Mouse (Mus musculus): Measurements from ENCODE around the gene Paqr8. TPM values are rescaled to one million over a fixed set of nuclear protein-coding genes. Genes with fewer than 3 reads are reported as not detected.

The Paqr8 gene
- total and polyA plus RNA-seq, 3 experiments = 0.46 to 1.8 TPM; not detected in 1

- Histone ChIP-seq H3K27me3 (ENCODE audit: control insufficient read depth in 1 of 2, insufficient read depth in 2 of 2, low read length in 2 of 2) (no peaks in the 10 kb centered on the region; a peak in 2 of 4 replicates), H3K27ac (ENCODE audit: control insufficient read depth, low read depth, low read length) (no peak overlapping the region), H3K79me2 (ENCODE audit: control insufficient read depth, insufficient read depth, low read length, poor library complexity) (no peaks in the 10 kb centered on the region), H3K36me3 (ENCODE audit: control insufficient read depth in 1 of 2, insufficient read depth in 2 of 2, low read length in 2 of 2) (no peaks in the 10 kb centered on the region), H3K4me3 (ENCODE audit: control insufficient read depth in 1 of 2, insufficient read depth in 1 of 2, low read depth in 2 of 2, low read length in 2 of 2) (no peak overlapping the region), H3K9ac (ENCODE audit: control insufficient read depth, low read depth, low read length, poor library complexity, severe bottlenecking) (no peak overlapping the region), H3K4me1 (ENCODE audit: control insufficient read depth in 1 of 2, insufficient read depth in 2 of 2, low read length in 2 of 2) (no peaks in the 10 kb centered on the region), H3K9me3 (replicated peaks; ENCODE audit: insufficient read depth, low read length) (no peaks in the 10 kb centered on the region)
- no peak for DNase-seq (ENCODE audit: low read depth, low spot score)
- TF ChIP-seq NRF1 (IDR thresholded peaks at IDR 0.05; ENCODE audit: insufficient read depth, low read depth, low read length, poor library complexity, severe bottlenecking) (no peak), POLR2AphosphoS2 (IDR thresholded peaks at IDR 0.05; ENCODE audit: low read length) (no peak)
These were observed 83.0 kb downstream of the Paqr8 start for GRCm38 (mm10) chr1:20973389-20973788.

- H3K9me3 ChIP-seq (replicated peaks; ENCODE audit: insufficient read depth, low read length) = no peaks in the 10 kb centered on the region
These were observed 84.1 kb downstream of the Paqr8 start for GRCm38 (mm10) chr1:20974341-20975135.

GRCm38 (mm10) chr1:20980553-20980952 is 90.1 kb downstream of the Paqr8 start:
- no peaks in the 10 kb centered on the region for H3K9me3 ChIP-seq (replicated peaks; ENCODE audit: insufficient read depth, low read length)
- no peaks in the 10 kb centered on the region for H3K36me3 ChIP-seq (ENCODE audit: control insufficient read depth in 1 of 2, insufficient read depth in 2 of 2, low read length in 2 of 2)
- H3K79me2 ChIP-seq (ENCODE audit: control insufficient read depth, insufficient read depth, low read length, poor library complexity) = no peaks in the 10 kb centered on the region
- H3K4me3 ChIP-seq (ENCODE audit: control insufficient read depth in 1 of 2, insufficient read depth in 1 of 2, low read depth in 2 of 2, low read length in 2 of 2) = no peak overlapping the region
- no peak for DNase-seq (ENCODE audit: low read depth, low spot score)
- no peaks in the 10 kb centered on the region for H3K27me3 ChIP-seq (ENCODE audit: control insufficient read depth in 1 of 2, insufficient read depth in 2 of 2, low read length in 2 of 2)
- H3K9ac ChIP-seq (ENCODE audit: control insufficient read depth, low read depth, low read length, poor library complexity, severe bottlenecking) = no peak overlapping the region
- H3K4me1 ChIP-seq (ENCODE audit: control insufficient read depth in 1 of 2, insufficient read depth in 2 of 2, low read length in 2 of 2) = no peaks in the 10 kb centered on the region; a peak in 1 of 4 replicates
- no peak overlapping the region for H3K27ac ChIP-seq (ENCODE audit: control insufficient read depth, low read depth, low read length)
- TF ChIP-seq USF1 (IDR thresholded peaks at IDR 0.05; ENCODE audit: low read depth, low read length) = no peak
- no peak for TF ChIP-seq CHD1 (IDR thresholded peaks at IDR 0.05; ENCODE audit: low read depth, low read length)
- TF ChIP-seq NRF1 (IDR thresholded peaks at IDR 0.05; ENCODE audit: insufficient read depth, low read depth, low read length, poor library complexity, severe bottlenecking) = no peak
- TF ChIP-seq ZKSCAN1 (IDR thresholded peaks at IDR 0.05; ENCODE audit: low read depth, low read length) = no peak
- TF ChIP-seq POLR2AphosphoS5 (IDR thresholded peaks at IDR 0.05; ENCODE audit: borderline replicate concordance, low read depth, low read length) = no peak
- no peak for TF ChIP-seq MYB (IDR thresholded peaks at IDR 0.05; ENCODE audit: low read depth, low read length)
- TF ChIP-seq MEF2A (IDR thresholded peaks at IDR 0.05; ENCODE audit: extremely low read depth, insufficient replicate concordance, low read depth, low read length, poor library complexity, severe bottlenecking) = no peak
- TF ChIP-seq NELFE (IDR thresholded peaks at IDR 0.05; ENCODE audit: low read depth, low read length) = no peak
- TF ChIP-seq ZNF384 (IDR thresholded peaks at IDR 0.05; ENCODE audit: low read depth, low read length) = no peak
- no peak for TF ChIP-seq HCFC1 (IDR thresholded peaks at IDR 0.05; ENCODE audit: low read depth, low read length)
- no peak for TF ChIP-seq E2F4 (IDR thresholded peaks at IDR 0.05; ENCODE audit: borderline replicate concordance, low read depth, low read length)

More at GRCm38 (mm10) chr1:20974341-20975135, 84.1 kb downstream of the Paqr8 start:
- Histone ChIP-seq H3K9ac (ENCODE audit: control insufficient read depth, low read depth, low read length, poor library complexity, severe bottlenecking) (no peak overlapping the region), H3K27ac (ENCODE audit: control insufficient read depth, low read depth, low read length) (no peak overlapping the region), H3K36me3 (ENCODE audit: control insufficient read depth in 1 of 2, insufficient read depth in 2 of 2, low read length in 2 of 2) (no peaks in the 10 kb centered on the region), H3K4me1 (ENCODE audit: control insufficient read depth in 1 of 2, insufficient read depth in 2 of 2, low read length in 2 of 2) (no peaks in the 10 kb centered on the region), H3K27me3 (ENCODE audit: control insufficient read depth in 1 of 2, insufficient read depth in 2 of 2, low read length in 2 of 2) (no peaks in the 10 kb centered on the region; a peak in 2 of 4 replicates), H3K4me3 (ENCODE audit: control insufficient read depth in 1 of 2, insufficient read depth in 1 of 2, low read depth in 2 of 2, low read length in 2 of 2) (no peak overlapping the region), H3K79me2 (ENCODE audit: control insufficient read depth, insufficient read depth, low read length, poor library complexity) (no peaks in the 10 kb centered on the region)
- DNase-seq (ENCODE audit: low read depth, low spot score) = no peak
- no peak for TF ChIP-seq NRF1 (IDR thresholded peaks at IDR 0.05; ENCODE audit: insufficient read depth, low read depth, low read length, poor library complexity, severe bottlenecking)
- no peak for TF ChIP-seq NELFE (IDR thresholded peaks at IDR 0.05; ENCODE audit: low read depth, low read length)
- TF ChIP-seq RCOR1 (IDR thresholded peaks at IDR 0.05; ENCODE audit: low read depth, low read length) = no peak
- TF ChIP-seq MEF2A (IDR thresholded peaks at IDR 0.05; ENCODE audit: extremely low read depth, insufficient replicate concordance, low read depth, low read length, poor library complexity, severe bottlenecking) = no peak
- TF ChIP-seq MYB (IDR thresholded peaks at IDR 0.05; ENCODE audit: low read depth, low read length) = no peak
- TF ChIP-seq ETS1 (IDR thresholded peaks at IDR 0.05; ENCODE audit: low read depth, low read length) = no peak
- no peak for TF ChIP-seq MAZ (IDR thresholded peaks at IDR 0.05; ENCODE audit: low read depth, low read length)
- TF ChIP-seq BHLHE40 (IDR thresholded peaks at IDR 0.05; ENCODE audit: borderline replicate concordance, low read depth, low read length) = no peak
- no peak for TF ChIP-seq E2F4 (IDR thresholded peaks at IDR 0.05; ENCODE audit: borderline replicate concordance, low read depth, low read length)
- no peak for TF ChIP-seq GABPA (IDR thresholded peaks at IDR 0.05; ENCODE audit: low read depth, low read length)
- TF ChIP-seq ZNF384 (IDR thresholded peaks at IDR 0.05; ENCODE audit: low read depth, low read length) = no peak
- TF ChIP-seq MAFK (IDR thresholded peaks at IDR 0.05; ENCODE audit: borderline replicate concordance, low read depth, low read length) = no peak
- no peak for TF ChIP-seq POLR2A (IDR thresholded peaks at IDR 0.05; ENCODE audit: control insufficient read depth in 1 of 2, insufficient read depth in 1 of 2, low read depth in 1 of 2, low read length in 2 of 2, poor library complexity in 1 of 2)
- TF ChIP-seq GATA1 (IDR thresholded peaks at IDR 0.05; ENCODE audit: low read depth, low read length) = no peak
- TF ChIP-seq RAD21 (IDR thresholded peaks at IDR 0.05; ENCODE audit: low read depth, low read length) = no peak
- TF ChIP-seq CHD2 (IDR thresholded peaks at IDR 0.05; ENCODE audit: low read length) = no peak
